Mouse (Mus musculus) layer of hippocampus, adult 2 months (tissue): ENCODE data around the gene Slc22a17. TPM values are rescaled to one million over a fixed set of nuclear protein-coding genes. Genes with fewer than 3 reads are reported as not detected.
"Not testable (repeated sequence)": the region's sequence is repeated elsewhere in the genome, so short reads cannot be mapped to it uniquely, and the experiment has no call there.

ENCODE experiments used
- DNase-seq, 2 experiments: peaks; one replicate each; pipeline ENCODE4 v3.0.0; 2022; ENCODE audit warnings: low spot score in 2 of 2
- H3K27ac ChIP-seq: fragments of 200-600 bp; 2 replicates; pipeline ENCODE4 v1.8.1; 2022
- H3K4me3 ChIP-seq: fragments of 200-600 bp; 2 replicates; pipeline ENCODE4 v1.8.1; 2022; ENCODE audit warnings: mild to moderate bottlenecking
- CTCF ChIP-seq: fragments of 200-600 bp; conservative IDR thresholded peaks from 2 replicates; pipeline ENCODE4 v1.8.1; 2022; ENCODE audit warnings: antibody characterized with exemption, mild to moderate bottlenecking, moderate library complexity
- long read RNA-seq, 2 experiments: library from polyadenylated mRNA; stranded (forward); transcript quantifications; one replicate each; pipeline ENCODE4 v2.0.0; 2021; ENCODE audit warnings: borderline mapping rate in 2 of 2
- total RNA-seq, 2 experiments: library from RNA; stranded (reverse); gene quantifications; 2 replicates each; pipeline ENCODE4 v1.2.3; 2021

Gene Slc22a17
- 100 to 1,000 TPM; 666 to 700 TPM for total RNA-seq
- long read RNA-seq, experiment 1, transcript Slc22a17-208 (10 exons, 2,348 nt), result minor isoform, 38 of 472 reads
- long read RNA-seq, experiment 1, transcript Slc22a17-205 (9 exons, 2,302 nt), result minor isoform, 10 of 472 reads
- long read RNA-seq, experiment 1, transcript Slc22a17-210 (10 exons, 2,340 nt), result major isoform, 150 of 472 reads
- long read RNA-seq, experiment 1, partial matches to known transcripts, result 252 of 472 reads
- long read RNA-seq, experiment 1, other reads (novel, unspliced or antisense), result 22 of 472 reads
- long read RNA-seq, experiment 2, transcript Slc22a17-208 (10 exons, 2,348 nt), result minor isoform, 69 of 613 reads
- long read RNA-seq, experiment 2, transcript Slc22a17-210 (10 exons, 2,340 nt), result major isoform, 175 of 613 reads
- long read RNA-seq, experiment 2, transcript Slc22a17-205 (9 exons, 2,302 nt), result minor isoform, 16 of 613 reads
- long read RNA-seq, experiment 2, partial matches to known transcripts, result 334 of 613 reads
- long read RNA-seq, experiment 2, other reads (novel, unspliced or antisense), result 19 of 613 reads

DNA sequence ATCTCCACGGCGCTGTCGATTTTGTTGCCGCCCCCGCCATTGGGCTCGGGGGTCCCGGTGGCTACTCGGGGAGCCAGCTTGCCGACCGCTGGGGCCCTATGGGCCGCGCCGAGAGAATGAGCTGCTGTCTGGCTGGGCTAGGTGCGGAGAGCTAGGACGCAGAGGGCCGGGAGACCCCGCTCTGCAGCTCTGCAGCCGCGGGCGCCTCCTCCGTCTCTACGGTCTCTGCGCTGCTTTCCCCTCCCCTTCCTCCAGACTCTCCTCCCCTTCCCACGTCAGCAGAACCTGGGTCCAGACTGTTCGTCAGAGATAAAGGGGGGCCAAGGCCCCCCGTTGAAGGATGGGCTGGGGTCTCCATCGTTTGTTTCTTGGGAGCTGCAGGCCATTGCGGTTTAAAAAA, at the start of gene Slc22a17:
TSS of gene Slc22a17 (minus strand) at position 247 of the 400 bp plus-strand sequence.
- peak; percentile 84 to 86 for DNase-seq
- TF ChIP-seq CTCF, result no peak; the same call in 1 of the 2 replicates
- H3K4me3 ChIP-seq, result peak within 1 kb of the TSS; percentile 99
- H3K27ac ChIP-seq, result peak within 1 kb of the TSS; percentile 100

DNA sequence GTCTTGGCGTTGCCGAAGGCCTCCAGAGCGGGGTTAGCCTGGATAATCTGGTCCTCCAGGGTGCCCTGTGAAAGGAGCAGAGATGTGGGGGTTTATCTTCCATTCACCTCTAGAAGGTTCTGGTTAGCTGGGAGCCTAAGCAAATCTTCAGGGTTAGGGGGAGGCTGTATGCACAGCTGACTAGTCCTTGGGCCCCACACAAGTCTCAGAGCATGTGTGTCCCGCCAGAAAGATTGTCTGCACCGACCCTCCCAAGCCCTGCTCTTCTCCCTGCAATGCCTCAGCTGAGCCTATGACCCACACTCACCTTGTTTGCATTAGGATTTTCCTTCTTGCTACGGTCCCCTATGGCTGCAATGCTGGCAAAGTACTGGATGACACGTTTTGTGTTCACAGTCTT, 49.8 kb upstream of the Slc22a17 start:
- DNase-seq, result no peak
- TF ChIP-seq CTCF, result no peak
- H3K4me3 ChIP-seq, result no peak overlapping the region
- H3K27ac ChIP-seq, result no peak overlapping the region

DNA sequence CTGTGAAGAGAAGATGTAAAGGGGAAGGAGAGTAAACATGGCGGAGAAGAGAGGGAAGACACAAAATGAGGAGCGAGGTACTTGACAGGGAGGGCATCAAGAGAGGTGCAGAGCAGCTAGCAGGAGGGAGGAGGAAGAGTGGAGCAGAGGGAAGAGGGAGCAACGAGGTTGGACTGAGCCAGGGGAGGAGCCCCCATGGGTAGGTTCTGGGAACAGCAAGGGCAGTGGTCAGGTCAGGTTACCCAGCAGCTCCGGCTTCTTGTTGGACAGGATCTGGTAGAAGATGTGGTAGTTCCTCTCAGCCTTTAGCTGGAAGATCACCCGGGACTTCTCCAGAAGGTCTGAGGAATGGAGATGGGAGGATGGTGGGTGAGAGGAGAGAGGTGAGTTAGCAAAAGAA, 48.6 kb upstream of the Slc22a17 start:
- DNase-seq, result no peak
- H3K4me3 ChIP-seq, result no peak overlapping the region
- H3K27ac ChIP-seq, result no peak overlapping the region
- no peak for TF ChIP-seq CTCF

DNA sequence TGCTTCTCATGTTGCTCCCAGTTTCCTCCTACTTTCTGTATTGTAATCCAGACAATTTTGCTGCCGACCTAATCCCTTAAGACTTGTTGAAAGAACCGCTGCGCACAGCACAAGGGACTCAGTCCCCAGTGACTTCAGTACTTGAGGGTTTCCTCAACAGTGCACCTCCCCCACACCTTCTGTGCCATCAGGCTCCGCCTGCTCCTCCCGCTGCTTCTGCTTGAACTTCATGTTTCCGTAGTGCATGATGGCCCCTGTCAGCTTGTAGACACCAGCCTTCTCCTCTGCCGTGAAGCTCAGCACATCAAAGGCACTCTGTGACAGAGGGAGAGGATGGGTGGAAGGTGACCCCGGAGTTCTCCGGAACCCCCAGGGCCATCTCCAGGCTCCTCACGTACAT, 47.8 kb upstream of the Slc22a17 start:
- DNase-seq, result peak; percentile 69 to 73
- no peak for TF ChIP-seq CTCF
- Histone ChIP-seq H3K4me3 (no peak overlapping the region), H3K27ac (no peak overlapping the region)

DNA sequence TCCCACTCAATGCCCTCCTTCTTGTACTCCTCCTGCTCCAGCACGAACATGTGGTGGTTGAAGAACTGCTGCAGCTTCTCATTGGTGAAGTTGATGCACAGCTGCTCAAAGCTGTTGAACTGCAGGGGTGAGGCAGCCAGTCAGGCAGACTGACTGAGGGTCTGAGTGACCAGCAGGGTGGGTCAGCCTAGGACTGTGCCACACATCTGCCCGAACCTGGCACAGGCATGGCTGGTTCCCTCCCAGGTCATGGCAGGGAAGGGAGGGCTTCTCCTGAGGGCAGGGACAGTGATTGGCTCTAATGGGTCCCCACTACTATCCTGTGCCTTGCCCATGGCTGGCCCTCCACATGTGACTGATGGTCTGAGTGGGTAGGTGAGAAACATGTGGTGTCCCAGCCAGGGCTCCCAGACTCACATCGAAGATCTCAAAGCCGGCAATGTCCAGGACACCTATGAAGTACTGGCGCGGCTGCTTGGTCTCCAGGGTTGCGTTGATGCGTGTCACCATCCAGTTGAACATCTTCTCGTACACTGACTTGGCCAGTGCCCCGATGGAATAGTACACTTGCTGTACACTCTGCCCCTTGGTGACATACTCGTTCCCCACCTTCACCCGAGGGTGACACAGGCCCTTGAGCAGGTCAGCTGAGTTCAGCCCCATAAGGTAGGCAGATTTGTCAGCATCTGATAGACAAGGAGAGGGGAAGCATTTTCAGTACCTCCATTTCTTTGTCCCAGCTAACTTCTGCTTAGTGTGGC, 47.1 kb upstream of the Slc22a17 start:
- not testable (repeated sequence) for H3K27ac ChIP-seq, H3K4me3 ChIP-seq, DNase-seq

DNA sequence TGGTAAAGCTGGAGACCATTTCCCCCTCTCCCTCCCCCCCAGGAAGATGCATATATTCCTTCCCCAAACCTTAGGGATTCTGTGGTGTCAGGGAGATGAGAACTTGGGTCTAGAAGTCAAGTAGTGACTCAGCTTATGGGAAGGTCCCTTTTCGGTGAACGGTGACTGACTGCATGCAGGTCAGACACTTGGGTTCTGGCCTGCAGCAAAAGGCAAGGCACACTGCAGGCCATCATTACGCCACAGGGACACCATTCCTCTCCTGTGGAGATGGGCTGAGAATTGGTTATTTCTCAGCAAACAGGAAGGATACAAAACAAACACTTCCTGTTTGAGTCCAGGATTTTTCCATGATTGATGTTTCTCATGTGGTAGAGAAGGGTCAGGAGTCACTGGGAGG, 46.3 kb upstream of the Slc22a17 start:
- TF ChIP-seq CTCF, result no peak
- DNase-seq, result no peak
- no peak overlapping the region for H3K4me3 ChIP-seq
- no peak overlapping the region for H3K27ac ChIP-seq

DNA sequence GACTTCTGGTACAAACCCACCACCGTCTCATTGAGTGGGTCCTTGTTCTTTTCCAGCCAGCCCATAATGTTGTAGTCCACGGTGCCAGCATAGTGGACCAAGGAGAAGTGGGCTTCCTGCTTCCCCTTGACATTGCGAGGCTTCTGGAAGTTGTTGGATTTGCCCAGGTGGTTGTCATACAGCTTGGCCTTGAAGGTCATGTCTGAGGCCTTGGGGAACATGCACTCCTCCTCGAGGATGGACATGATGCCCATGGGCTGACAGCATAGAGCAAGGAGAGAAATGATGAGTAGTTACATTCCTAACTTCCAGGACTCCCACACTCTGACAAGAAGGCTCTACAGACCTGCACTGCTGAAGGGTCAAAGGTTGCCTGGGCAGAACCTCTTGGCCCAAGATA, 45.6 kb upstream of the Slc22a17 start:
- TF ChIP-seq CTCF, result no peak
- DNase-seq, result no peak

DNA sequence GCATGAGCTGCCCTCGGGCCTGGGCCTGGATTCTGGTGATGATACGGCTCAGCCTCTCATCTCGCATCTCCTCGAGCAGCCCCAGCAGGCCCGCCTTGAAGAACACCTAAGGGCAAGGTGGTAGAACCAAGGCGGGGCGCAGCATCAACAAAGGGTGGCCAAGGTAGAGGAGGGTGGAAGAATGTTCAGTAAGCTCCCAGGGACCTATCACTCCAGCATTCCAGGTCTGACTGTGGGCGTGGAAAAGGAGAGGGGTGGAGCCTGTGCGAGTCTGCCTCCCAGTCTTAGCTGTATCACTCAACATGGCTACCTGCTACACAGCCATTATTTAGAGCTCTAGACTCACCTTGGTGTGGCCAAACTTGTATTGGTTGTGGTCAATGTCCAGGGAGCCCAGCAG, 43.6 kb upstream of the Slc22a17 start:
- no peak for TF ChIP-seq CTCF

More for the DNA sequence above, 45.6 kb upstream of the Slc22a17 start:
- no peak overlapping the region for H3K4me3 ChIP-seq
- H3K27ac ChIP-seq, result no peak overlapping the region

DNA sequence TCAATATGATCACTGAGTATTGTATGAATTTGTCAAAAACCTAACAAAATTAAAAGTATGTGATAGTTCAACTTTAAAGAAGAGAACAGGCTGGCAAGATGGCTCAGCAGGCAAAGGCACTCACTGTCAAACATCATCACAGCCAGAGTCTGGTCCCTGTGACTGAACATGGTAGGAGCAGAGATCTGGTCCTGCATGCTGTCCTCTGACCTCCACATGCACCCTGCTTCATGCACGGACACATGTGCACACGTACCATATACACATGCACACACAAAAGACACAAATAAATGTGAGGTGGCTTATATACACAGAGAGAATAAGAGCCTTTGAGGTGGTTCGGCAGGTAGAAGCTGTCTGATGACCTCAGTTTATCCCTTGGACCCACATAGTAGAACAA, 42.5 kb upstream of the Slc22a17 start:
- H3K27ac ChIP-seq, result no peak overlapping the region
- no peak for DNase-seq
- TF ChIP-seq CTCF, result no peak
- no peak overlapping the region for H3K4me3 ChIP-seq

More for the DNA sequence above, 43.6 kb upstream of the Slc22a17 start:
- no peak for DNase-seq
- H3K27ac ChIP-seq, result no peak overlapping the region
- H3K4me3 ChIP-seq, result no peak overlapping the region

DNA sequence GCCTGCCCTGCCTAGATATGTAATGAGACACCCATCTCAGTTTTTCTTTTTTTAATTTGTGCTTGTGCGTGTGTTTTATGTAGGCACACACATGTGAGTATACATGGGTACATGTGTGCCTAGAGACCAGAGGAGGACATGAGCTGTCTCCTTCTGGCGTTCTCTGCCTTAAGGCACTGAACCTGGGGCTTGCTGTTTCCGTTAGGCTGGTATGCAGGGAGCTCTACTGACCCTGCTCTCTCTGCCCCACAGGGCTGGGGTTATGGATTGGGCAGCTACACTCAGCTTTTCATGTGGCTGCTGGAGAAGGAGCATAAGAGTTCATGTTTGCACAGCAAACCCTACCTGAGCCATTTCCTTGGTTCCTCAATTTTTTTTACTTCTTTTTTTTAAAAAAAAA, 41.5 kb upstream of the Slc22a17 start:
- no peak for DNase-seq
- Histone ChIP-seq H3K4me3 (no peak overlapping the region), H3K27ac (no peak overlapping the region)
- TF ChIP-seq CTCF, result no peak

DNA sequence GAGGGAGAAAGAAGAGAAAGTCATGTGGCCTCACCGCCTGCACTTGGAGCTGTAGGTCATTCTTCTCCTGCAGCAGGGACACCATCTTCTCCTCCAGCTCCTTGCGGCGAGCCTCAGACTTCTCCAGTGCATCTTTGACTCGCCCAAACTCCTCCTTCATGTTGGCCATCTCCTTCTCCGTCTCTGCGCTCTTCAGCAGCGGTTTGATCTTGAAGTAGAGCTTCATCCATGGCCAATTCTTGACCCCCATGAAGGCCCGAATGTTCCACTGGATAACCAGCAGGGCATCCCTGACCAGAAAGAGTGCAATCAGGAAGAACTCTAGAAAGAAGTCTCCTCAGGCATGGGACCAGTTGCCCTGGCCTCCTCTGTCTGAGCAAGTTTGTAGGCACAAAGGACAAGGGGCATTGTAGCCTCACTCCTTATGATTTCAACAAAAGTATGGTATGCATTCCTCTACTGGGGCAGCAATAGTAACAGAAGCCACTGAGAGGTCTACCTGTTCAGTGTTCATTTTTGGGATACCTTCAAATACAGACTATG, 40.8 kb upstream of the Slc22a17 start:
- DNase-seq, result no peak
- Histone ChIP-seq H3K4me3 (no peak overlapping the region), H3K27ac (no peak overlapping the region)
- TF ChIP-seq CTCF, result no peak

DNA sequence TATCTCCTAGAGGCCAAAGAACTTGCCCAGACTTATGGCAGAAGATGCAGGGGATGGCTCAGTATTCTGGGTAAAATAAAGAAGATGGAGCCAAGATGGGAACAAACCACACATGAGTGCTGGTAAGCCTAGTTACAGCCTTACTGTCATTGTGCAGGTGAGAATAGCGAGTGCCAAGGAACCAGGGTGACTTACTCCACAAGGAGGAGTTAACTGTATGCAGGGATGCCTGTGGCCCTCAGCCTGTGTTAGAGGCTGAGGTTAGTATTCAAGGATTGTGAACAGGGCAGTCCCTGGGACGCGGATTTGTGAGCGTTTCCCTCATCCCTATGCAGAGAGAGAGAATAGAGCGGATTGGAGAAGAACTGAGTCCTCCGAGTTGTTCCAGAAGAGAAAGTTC, 38.7 kb upstream of the Slc22a17 start:
- TF ChIP-seq CTCF, result no peak
- no peak overlapping the region for H3K27ac ChIP-seq
- no peak for DNase-seq
- no peak overlapping the region for H3K4me3 ChIP-seq

DNA sequence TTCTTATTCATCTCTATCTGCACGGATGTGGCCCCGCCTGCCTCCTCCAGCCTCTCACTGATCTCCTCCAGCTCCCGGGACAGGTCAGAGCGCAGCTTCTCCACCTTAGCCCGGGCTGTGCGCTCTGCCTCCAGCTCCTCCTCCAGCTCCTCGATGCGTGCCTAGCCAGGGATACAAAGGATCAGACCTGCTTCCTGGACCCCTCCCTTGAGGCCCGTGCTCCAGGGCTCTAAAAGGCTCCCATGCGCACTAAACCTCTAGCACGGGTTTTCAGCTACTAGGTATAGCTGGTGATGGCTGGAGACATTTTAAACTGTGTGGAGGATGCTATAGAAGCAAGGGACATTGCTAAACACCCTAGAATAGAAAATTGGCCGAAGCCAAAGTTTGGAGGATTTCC, 37.6 kb upstream of the Slc22a17 start:
- H3K27ac ChIP-seq, result no peak overlapping the region
- no peak overlapping the region for H3K4me3 ChIP-seq
- TF ChIP-seq CTCF, result no peak
- no peak for DNase-seq
